Mouse (Mus musculus): ENCODE measurements at regions not wholly inside any gene's neighbourhood (a gene's known extent, or its start where the extent isn't known, plus 50 kb on each side); places are given as distances from the start of the nearest gene placed in this dataset.

GRCm38 (mm10) chr16:77301270-77302171 is 288.0 kb downstream of the Usp25 start:
- DNase-seq: no peak

GRCm38 (mm10) chr16:77300572-77301213 is 287.2 kb downstream of the Usp25 start:
- DNase-seq: no peak

GRCm38 (mm10) chr16:77295574-77296355 is 282.3 kb downstream of the Usp25 start:
- no peak for DNase-seq

- no peak for DNase-seq
These were observed 278.8 kb downstream of the Usp25 start for GRCm38 (mm10) chr16:77292317-77292771.

GRCm38 (mm10) chr16:77291723-77292316 is 278.3 kb downstream of the Usp25 start:
- no peak for DNase-seq

GRCm38 (mm10) chr16:77284205-77284604 is 270.7 kb downstream of the Usp25 start:
- DNase-seq: no peak

- DNase-seq: no peak
These were observed 266.4 kb downstream of the Usp25 start for GRCm38 (mm10) chr16:77279916-77280315.

- no peak for DNase-seq
These were observed 266.0 kb downstream of the Usp25 start for GRCm38 (mm10) chr16:77279495-77279894.

- DNase-seq: no peak
These were observed 259.8 kb downstream of the Usp25 start for GRCm38 (mm10) chr16:77273306-77273705.

- DNase-seq: no peak
These were observed 255.4 kb downstream of the Usp25 start for GRCm38 (mm10) chr16:77268926-77269325.

- no peak for DNase-seq
These were observed 254.2 kb downstream of the Usp25 start for GRCm38 (mm10) chr16:77267679-77268078.

- DNase-seq: no peak
These were observed 238.8 kb downstream of the Usp25 start for GRCm38 (mm10) chr16:77252349-77252748.

GRCm38 (mm10) chr16:77251422-77251821 is 237.9 kb downstream of the Usp25 start:
- no peak for DNase-seq

GRCm38 (mm10) chr16:77240876-77241275 is 227.4 kb downstream of the Usp25 start:
- no peak for DNase-seq

GRCm38 (mm10) chr16:77239176-77239790 is 225.8 kb downstream of the Usp25 start:
- DNase-seq: no peak

GRCm38 (mm10) chr16:77238358-77239175 is 225.1 kb downstream of the Usp25 start:
- no peak for DNase-seq

GRCm38 (mm10) chr16:77237631-77238357 is 224.3 kb downstream of the Usp25 start:
- no peak for DNase-seq

- DNase-seq: no peak
These were observed 223.7 kb downstream of the Usp25 start for GRCm38 (mm10) chr16:77237272-77237603.

- DNase-seq: peak; percentile 11
These were observed 223.2 kb downstream of the Usp25 start for GRCm38 (mm10) chr16:77236509-77237271.

- no peak for DNase-seq
These were observed 222.5 kb downstream of the Usp25 start for GRCm38 (mm10) chr16:77236021-77236420.
